ENCODE assay signal across 17 mouse cellular contexts in genomic region chr3:27886578-27886977, GRCm38 (mm10). TPM values are rescaled to one million over a fixed set of nuclear protein-coding genes. Genes with fewer than 3 reads are reported as not detected.
A peak's percentile ranks its signal among the peaks of the same experiment; 100 is the strongest.
DNase-seq lines count a peak whose midpoint lies in the region; ATAC-seq and TF ChIP-seq lines count a peak whose summit lies in the region.
"Had no signal": no experiment of that assay in that cellular context is flagged by ENCODE, and none has a peak within 500 bp of the region (broad histone marks: within the 10 kb centered on the region; RNA-seq: fewer than 3 reads in every experiment).

No protein-coding gene starts in this region.

- no peaks in the 10 kb centered on the region for H3K27me3 ChIP-seq in kidney, postnatal 0 days (ENCODE audit: insufficient read depth, low read length)
- H3K27me3 ChIP-seq in kidney, embryonic 15.5 days = no peaks in the 10 kb centered on the region
- no peaks in the 10 kb centered on the region for H3K27me3 ChIP-seq in heart, embryonic 14.5 days (ENCODE audit: control insufficient read depth, insufficient read depth, low read length)
- H3K27me3 ChIP-seq in myocyte (ENCODE audit: control insufficient read depth, insufficient read depth, insufficient read length) = no peaks in the 10 kb centered on the region
- H3K27me3 ChIP-seq: embryonic facial prominence, embryonic 12.5 days; forebrain, embryonic 12.5 days; liver, embryonic 13.5 days; Patski had no signal

- H3K79me2 ChIP-seq in myocyte (ENCODE audit: control insufficient read depth, insufficient read depth) = no peaks in the 10 kb centered on the region

- ATAC-seq in kidney, postnatal 0 days (replicated peaks; ENCODE audit: low FRiP score, low read depth) = no peak
- ATAC-seq in kidney, embryonic 15.5 days (replicated peaks; ENCODE audit: low FRiP score) = no peak
- ATAC-seq in heart, embryonic 14.5 days (ENCODE audit: insufficient number of reproducible peaks, insufficient read depth, low FRiP score, low read depth) = peak; percentile 58; the same call in 1 of the 2 replicates
- ATAC-seq: Patski had no signal

- no peaks in the 10 kb centered on the region for H3K4me1 ChIP-seq in kidney, postnatal 0 days (replicated peaks; ENCODE audit: insufficient read depth, low read length)
- H3K4me1 ChIP-seq in kidney, embryonic 15.5 days = peaks cover 13% of the 10 kb centered on the region
- peaks cover 13 to 33% of the 10 kb centered on the region in 2 experiments for H3K4me1 ChIP-seq in heart, embryonic 14.5 days (ENCODE audit: control insufficient read depth in 2 of 2, insufficient read depth in 2 of 2, low read length in 2 of 2)
- H3K4me1 ChIP-seq: embryonic facial prominence, embryonic 12.5 days; forebrain, embryonic 12.5 days; liver, embryonic 13.5 days had no signal

- peak; percentile 27 for DNase-seq in kidney, postnatal 0 days (ENCODE audit: low spot score)
- peak; percentile 20 for DNase-seq in adipocyte (ENCODE audit: low spot score)
- DNase-seq in frontal cortex, adult 2 months (ENCODE audit: extremely low spot score in 1 of 2, low spot score in 1 of 2) = no peak
- no peak for DNase-seq in thymus, adult 18-20 months
- DNase-seq: cerebellum, postnatal 10 days; kidney, postnatal 14 days; layer of hippocampus, adult 9-11 months; liver, embryonic 13.5 days; midbrain, embryonic 14.5 days had no signal

- 40% methylated on average over 7 of the region's 7 CpGs for whole genome bisulfite sequencing in kidney, postnatal 0 days
- WGBS in kidney, embryonic 15.5 days = 30% methylated on average over 7 of the region's 7 CpGs
- 24% methylated on average over 7 of the region's 7 CpGs for WGBS in heart, embryonic 14.5 days

- no peaks in the 10 kb centered on the region for H3K9me3 ChIP-seq in kidney, postnatal 0 days (replicated peaks; ENCODE audit: low read length)
- H3K9me3 ChIP-seq in kidney, embryonic 15.5 days (replicated peaks) = no peaks in the 10 kb centered on the region
- H3K9me3 ChIP-seq in heart, embryonic 14.5 days (ENCODE audit: control insufficient read depth, low read length) = no peaks in the 10 kb centered on the region
- H3K9me3 ChIP-seq: embryonic facial prominence, embryonic 12.5 days; forebrain, embryonic 12.5 days; liver, embryonic 13.5 days had no signal

- no peak for TF ChIP-seq POLR2A in myocyte (IDR thresholded peaks at IDR 0.05; ENCODE audit: insufficient read length, low read depth)

- no peak overlapping the region for H3ac ChIP-seq in myocyte (ENCODE audit: control insufficient read depth, insufficient read length)

- H3K4me2 ChIP-seq in kidney, postnatal 0 days (ENCODE audit: low read length) = no peak overlapping the region
- H3K4me2 ChIP-seq in kidney, embryonic 15.5 days = no peak overlapping the region
- no peak overlapping the region for H3K4me2 ChIP-seq in heart, embryonic 14.5 days (ENCODE audit: low read length)
- H3K4me2 ChIP-seq in myocyte (ENCODE audit: low read depth) = peak overlapping the region; percentile 51
- H3K4me2 ChIP-seq: embryonic facial prominence, embryonic 12.5 days; forebrain, embryonic 12.5 days; liver, embryonic 13.5 days had no signal

- no peak overlapping the region for H3K4me3 ChIP-seq in kidney, postnatal 0 days (replicated peaks; ENCODE audit: low read depth, low read length)
- no peak overlapping the region for H3K4me3 ChIP-seq in kidney, embryonic 15.5 days (replicated peaks)
- no peak overlapping the region for H3K4me3 ChIP-seq in heart, embryonic 14.5 days (ENCODE audit: control insufficient read depth in 1 of 2, insufficient read depth in 1 of 2, low read depth in 1 of 2, low read length in 2 of 2)
- H3K4me3 ChIP-seq in myocyte = no peak overlapping the region
- H3K4me3 ChIP-seq: embryonic facial prominence, embryonic 12.5 days; forebrain, embryonic 12.5 days; liver, embryonic 13.5 days had no signal

- no peak overlapping the region for H3K9ac ChIP-seq in kidney, postnatal 0 days (ENCODE audit: low read depth, low read length)
- no peak overlapping the region for H3K9ac ChIP-seq in kidney, embryonic 15.5 days
- H3K9ac ChIP-seq in heart, embryonic 14.5 days (ENCODE audit: low read length) = no peak overlapping the region
- H3K9ac ChIP-seq: embryonic facial prominence, embryonic 12.5 days; forebrain, embryonic 12.5 days; liver, embryonic 13.5 days had no signal

- no peak overlapping the region for H3K27ac ChIP-seq in kidney, postnatal 0 days
- no peak overlapping the region for H3K27ac ChIP-seq in kidney, embryonic 15.5 days
- H3K27ac ChIP-seq in heart, embryonic 14.5 days (replicated peaks in 1 of 2; ENCODE audit: control insufficient read depth in 1 of 2, insufficient read depth in 1 of 2, low read depth in 2 of 2, low read length in 2 of 2) = peak overlapping the region in 1 of 2 experiments; percentile 62; a peak in 3 of 4 replicates
- H3K27ac ChIP-seq: embryonic facial prominence, embryonic 12.5 days; forebrain, embryonic 12.5 days; liver, embryonic 13.5 days had no signal

- no peaks in the 10 kb centered on the region for H3K36me3 ChIP-seq in kidney, postnatal 0 days (ENCODE audit: insufficient read depth, low read length)
- no peaks in the 10 kb centered on the region for H3K36me3 ChIP-seq in kidney, embryonic 15.5 days
- no peaks in the 10 kb centered on the region for H3K36me3 ChIP-seq in heart, embryonic 14.5 days (ENCODE audit: control insufficient read depth, insufficient read depth, low read length)
- H3K36me3 ChIP-seq in myocyte (ENCODE audit: control insufficient read depth, insufficient read depth) = no peaks in the 10 kb centered on the region
- H3K36me3 ChIP-seq: embryonic facial prominence, embryonic 12.5 days; forebrain, embryonic 12.5 days; liver, embryonic 13.5 days had no signal

- TF ChIP-seq CTCF in kidney, postnatal 0 days (IDR thresholded peaks at IDR 0.05; ENCODE audit: low read depth) = no peak

TF ChIP-seq in myocyte, 11 proteins besides CTCF, POLR2A, EP300 and RAD21:
- TF ChIP-seq E2F4 (IDR thresholded peaks at IDR 0.05; ENCODE audit: insufficient read depth) (no peak), MYOG (IDR thresholded peaks at IDR 0.05; ENCODE audit: control insufficient read depth in 1 of 3, insufficient read depth in 1 of 3, insufficient read length in 2 of 3, low read depth in 2 of 3) (no peak), MYOD1 (IDR thresholded peaks at IDR 0.05; ENCODE audit: control insufficient read depth in 1 of 3, insufficient read length in 2 of 3, low read depth in 2 of 3) (no peak), REST (IDR thresholded peaks at IDR 0.05; ENCODE audit: insufficient read depth, insufficient read length) (no peak), TCF3 (IDR thresholded peaks at IDR 0.05; ENCODE audit: insufficient read length, low read depth) (no peak), POLR2AphosphoS2 (IDR thresholded peaks at IDR 0.05; ENCODE audit: insufficient read length, low read depth) (no peak), CEBPB (IDR thresholded peaks at IDR 0.05; ENCODE audit: insufficient read depth, poor library complexity, severe bottlenecking) (no peak), USF1 (IDR thresholded peaks at IDR 0.05; ENCODE audit: low read depth) (no peak), MAX (IDR thresholded peaks at IDR 0.05; ENCODE audit: low read depth) (no peak), TCF12 (IDR thresholded peaks at IDR 0.05; ENCODE audit: insufficient read depth, poor library complexity, severe bottlenecking) (no peak), SRF (IDR thresholded peaks at IDR 0.05; ENCODE audit: control insufficient read depth, insufficient read length, low read depth) (no peak)

RNA-seq across cellular contexts. Expression of gene Tmem212, which starts 9.6 kb away (rescaled TPM):
- polyA plus RNA-seq in kidney, postnatal 0 days (2015; fragmentation: Nextera tagmentation; extraction: Ambion mirVana) = 0.28 and 0.33 TPM in 2 replicates
- polyA plus RNA-seq in kidney, embryonic 15.5 days (2015; fragmentation: Nextera tagmentation; extraction: Ambion mirVana) = not detected in 2 replicates
- polyA plus RNA-seq in heart, embryonic 14.5 days (2014; fragmentation: Nextera tagmentation; extraction: Ambion mirVana) = not detected in 2 replicates
- polyA plus RNA-seq in myocyte (2012; fragmentation: generic; extraction: Trizol) = not detected
- polyA plus RNA-seq in frontal cortex, adult 2 months (2012; rRNA removed) = not detected in 2 replicates
- polyA plus RNA-seq: embryonic facial prominence, embryonic 12.5 days; forebrain, embryonic 12.5 days; liver, embryonic 13.5 days; midbrain, embryonic 14.5 days; neural tube, embryonic 14.5 days; spleen, adult 2 months had no signal

RNA-seq across cellular contexts. Expression of gene Pld1, which starts 51.9 kb away (rescaled TPM):
- polyA plus RNA-seq in kidney, postnatal 0 days (2015; fragmentation: Nextera tagmentation; extraction: Ambion mirVana) = 4.9 and 5.0 TPM in 2 replicates
- polyA plus RNA-seq in kidney, embryonic 15.5 days (2015; fragmentation: Nextera tagmentation; extraction: Ambion mirVana) = 5.0 and 6.0 TPM in 2 replicates
- 8.9 and 9.0 TPM in 2 replicates for polyA plus RNA-seq in heart, embryonic 14.5 days (2014; fragmentation: Nextera tagmentation; extraction: Ambion mirVana)
- polyA plus RNA-seq in myocyte (2012; fragmentation: generic; extraction: Trizol) = 6.5 TPM
- 5.4 and 6.9 TPM in 2 replicates for polyA plus RNA-seq in frontal cortex, adult 2 months (2012; rRNA removed)

Comparison
In these comparisons a context has a peak if more than half of its experiments do, and no peak if none do; other contexts are left out.
1. DNase-seq: peak in kidney, postnatal 0 days (single experiment) and adipocyte (single experiment); none in frontal cortex, adult 2 months (0 of 2) and thymus, adult 18-20 months (0 of 2).